Mouse (Mus musculus) CH12.LX (cell line): ENCODE results near the gene Zfp385c.

Source experiments
- CTCF ChIP-seq, 2 experiments: IDR thresholded peaks in 1 of 2; conservative IDR thresholded peaks in 1 of 2; 2 replicates each; pipeline ENCODE4 v1.5.1; 2011 to 2012; ENCODE audit warnings: low read depth in 2 of 2, low read length in 2 of 2, improper control_type of control experiment in 1 of 2, inconsistent platforms in 1 of 2, mild to moderate bottlenecking in 1 of 2, moderate library complexity in 1 of 2
- E2F4 ChIP-seq: IDR thresholded peaks from 2 replicates; pipeline ENCODE4 v1.6.1; 2011; ENCODE audit warnings: low read depth, low read length, improper control_type of control experiment; ENCODE audit not compliant: insufficient replicate concordance
- MAFK ChIP-seq: IDR thresholded peaks from 2 replicates; pipeline ENCODE4 v1.6.1; 2011; ENCODE audit warnings: low read length, improper control_type of control experiment; ENCODE audit not compliant: insufficient replicate concordance
- MAX ChIP-seq: IDR thresholded peaks from 2 replicates; pipeline ENCODE4 v1.6.1; 2011; ENCODE audit warnings: low read length, improper control_type of control experiment
- MXI1 ChIP-seq: IDR thresholded peaks from 2 replicates; pipeline ENCODE4 v1.6.1; 2011; ENCODE audit warnings: mild to moderate bottlenecking, low read depth, low read length, improper control_type of control experiment
- MYC ChIP-seq: IDR thresholded peaks from 2 replicates; pipeline ENCODE4 v1.6.1; 2011; ENCODE audit warnings: low read depth, mild to moderate bottlenecking, improper control_type of control experiment, low read length
- POLR2A ChIP-seq: IDR thresholded peaks from 2 replicates; pipeline ENCODE4 v1.6.1; 2011; ENCODE audit warnings: low read depth, mild to moderate bottlenecking, improper control_type of control experiment, low read length
- POLR2AphosphoS2 ChIP-seq: IDR thresholded peaks from 2 replicates; pipeline ENCODE4 v1.6.1; 2011; ENCODE audit warnings: low read depth, low read length, improper control_type of control experiment
- RCOR1 ChIP-seq: conservative IDR thresholded peaks from 2 replicates; pipeline ENCODE4 v1.6.1; 2012; ENCODE audit warnings: low read depth, mild to moderate bottlenecking, inconsistent platforms, low read length, improper control_type of control experiment
- SMC3 ChIP-seq: IDR thresholded peaks from 2 replicates; pipeline ENCODE4 v1.6.1; 2011; ENCODE audit warnings: low read depth, low read length, improper control_type of control experiment
- UBTF ChIP-seq: IDR thresholded peaks from 2 replicates; pipeline ENCODE4 v1.6.1; 2012; ENCODE audit warnings: low read depth, mild to moderate bottlenecking, inconsistent platforms, low read length, improper control_type of control experiment, moderate library complexity
- USF2 ChIP-seq: conservative IDR thresholded peaks from 2 replicates; pipeline ENCODE4 v1.6.1; 2011; ENCODE audit warnings: low read depth, low read length, improper control_type of control experiment
- ZMIZ1 ChIP-seq: IDR thresholded peaks from 2 replicates; pipeline ENCODE4 v1.6.1; 2012; ENCODE audit warnings: low read depth, mild to moderate bottlenecking, inconsistent platforms, low read length, improper control_type of control experiment
- ZNF384 ChIP-seq: IDR thresholded peaks from 2 replicates; pipeline ENCODE4 v1.6.1; 2012; ENCODE audit warnings: low read depth, low read length, improper control_type of control experiment, inconsistent platforms

- TF ChIP-seq POLR2AphosphoS2: no peak
- no peak for TF ChIP-seq CTCF (conservative IDR thresholded peaks at IDR 0.05 in 1 of 2, IDR thresholded peaks at IDR 0.05 in 1 of 2; ENCODE audit: low read depth in 2 of 2, low read length in 2 of 2)
- no peak for TF ChIP-seq MAX
- no peak for TF ChIP-seq MXI1
- TF ChIP-seq ZNF384: no peak
- no peak for TF ChIP-seq USF2
- no peak for TF ChIP-seq MAFK
- TF ChIP-seq E2F4: no peak
- no peak for TF ChIP-seq UBTF
- TF ChIP-seq POLR2A: no peak
- TF ChIP-seq ZMIZ1: no peak
- no peak for TF ChIP-seq RCOR1
- no peak for TF ChIP-seq SMC3
- TF ChIP-seq MYC: no peak
Observed at GRCm38 (mm10) chr11:100673169-100673568, 19.1 kb downstream of the Zfp385c start.
